Mouse (Mus musculus) hindbrain, embryonic 11.5 days (tissue): ENCODE data around the gene Ccn1. TPM values are rescaled to one million over a fixed set of nuclear protein-coding genes. Genes with fewer than 3 reads are reported as not detected.

ENCODE experiments used
- ATAC-seq: fragments of 200-750 bp; cut with Nextera tagmentation; 2 replicates; pipeline ENCODE4 v1.8.0; 2017; ENCODE audit warnings: mild to moderate bottlenecking, moderate TSS enrichment, moderate library complexity; ENCODE audit not compliant: low FRiP score
- DNase-seq: peaks from one replicate; pipeline ENCODE4 v3.0.0-alpha.2; 2015; ENCODE audit warnings: low spot score
- H3K27ac ChIP-seq: fragments of 300-500 bp; sonication (generic); 2 replicates; pipeline ENCODE4 v1.5.1; 2014; ENCODE audit warnings: mild to moderate bottlenecking, low read depth, low read length
- H3K27me3 ChIP-seq: fragments of 300-500 bp; sonication (generic); 2 replicates; pipeline ENCODE4 v1.6.1; 2014; ENCODE audit warnings: mild to moderate bottlenecking, low read length, moderate library complexity, mixed read lengths; ENCODE audit not compliant: control insufficient read depth, insufficient read depth
- H3K36me3 ChIP-seq: fragments of 300-500 bp; sonication (generic); 2 replicates; pipeline ENCODE4 v1.6.1; 2014; ENCODE audit warnings: mild to moderate bottlenecking, low read length, moderate library complexity, mixed read lengths; ENCODE audit not compliant: control insufficient read depth, insufficient read depth
- H3K4me1 ChIP-seq: fragments of 300-500 bp; sonication (generic); replicated peaks from 2 replicates; pipeline ENCODE4 v1.6.1; 2014; ENCODE audit warnings: low read length, mixed read lengths; ENCODE audit not compliant: control insufficient read depth, insufficient read depth
- H3K4me2 ChIP-seq: fragments of 300-500 bp; sonication (generic); replicated peaks from 2 replicates; pipeline ENCODE4 v1.6.1; 2014; ENCODE audit warnings: mild to moderate bottlenecking, low read depth, low read length
- H3K4me3 ChIP-seq: fragments of 300-500 bp; sonication (generic); 2 replicates; pipeline ENCODE4 v1.5.1; 2014; ENCODE audit warnings: low read depth, low read length
- H3K9ac ChIP-seq: fragments of 300-500 bp; sonication (generic); 2 replicates; pipeline ENCODE4 v1.6.1; 2014; ENCODE audit warnings: low read depth, low read length
- H3K9me3 ChIP-seq: fragments of 300-500 bp; sonication (generic); 2 replicates; pipeline ENCODE4 v1.6.1; 2016; ENCODE audit warnings: low read length; ENCODE audit not compliant: control insufficient read depth
- WGBS: fragments of 180-500 bp; shearing (Covaris S2); extraction: QIAGEN DNeasy Blood & Tissue Kit; methylation state at CpG from one replicate; pipeline ENCODE4 v1.1.7; 2014; 5-methylcytosine and 5-hydroxymethylcytosine counted together
- polyA plus RNA-seq: library from polyadenylated mRNA; unstranded; fragments of >200 nt; fragmentation: Nextera tagmentation; extraction: Ambion mirVana; gene quantifications from 2 replicates; pipeline ENCODE4 v1.2.1, GENCODE M21; 2014

The Ccn1 gene
- polyA plus RNA-seq, 1 experiment from 2014 or later = 23.5 TPM

DNA sequence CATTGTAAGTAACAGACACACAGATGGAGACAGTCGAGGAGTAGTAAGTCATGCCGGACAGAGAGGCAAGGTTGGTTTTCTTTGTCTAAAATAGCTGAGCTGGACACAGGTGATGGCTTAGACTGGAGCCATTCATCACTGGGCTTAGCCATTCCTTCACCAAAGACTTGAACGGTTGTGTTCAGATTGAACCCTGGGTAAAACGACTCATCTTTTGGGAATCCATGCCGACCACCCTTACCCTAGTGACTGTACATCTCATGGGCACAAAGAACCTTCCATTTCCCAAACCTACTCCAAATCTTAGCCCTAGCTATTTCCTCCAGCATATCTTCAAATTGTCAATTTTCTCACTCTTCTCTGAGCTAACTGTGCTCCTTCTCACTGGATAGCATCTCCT, 30.9 kb upstream of the Ccn1 start:
- ATAC-seq (no peak), DNase-seq (no peak)
- WGBS = 90% methylated on average over 5 of the region's 5 CpGs
- Histone ChIP-seq H3K27ac (no peak overlapping the region), H3K4me1 (no peaks in the 10 kb centered on the region), H3K9ac (no peak overlapping the region), H3K27me3 (no peaks in the 10 kb centered on the region), H3K36me3 (no peaks in the 10 kb centered on the region), H3K4me3 (no peak overlapping the region), H3K9me3 (no peaks in the 10 kb centered on the region), H3K4me2 (no peak overlapping the region)

GRCm38 (mm10) chr3:145676212-145676611, 26.4 kb upstream of the Ccn1 start:
- Histone ChIP-seq H3K9me3 (no peaks in the 10 kb centered on the region), H3K27ac (no peak overlapping the region), H3K4me1 (no peaks in the 10 kb centered on the region), H3K4me3 (no peak overlapping the region), H3K9ac (no peak overlapping the region), H3K36me3 (no peaks in the 10 kb centered on the region), H3K27me3 (no peaks in the 10 kb centered on the region), H3K4me2 (no peak overlapping the region)
- DNase-seq = no peak
- 90% methylated on average over 6 of the region's 6 CpGs for WGBS
- no peak for ATAC-seq

GRCm38 (mm10) chr3:145674815-145675214, 25.0 kb upstream of the Ccn1 start:
- no peaks in the 10 kb centered on the region for H3K27me3 ChIP-seq
- H3K9me3 ChIP-seq = no peaks in the 10 kb centered on the region
- no peak for DNase-seq
- H3K27ac ChIP-seq = no peak overlapping the region
- no peak overlapping the region for H3K9ac ChIP-seq
- 79% methylated on average over 2 of the region's 2 CpGs for WGBS
- no peak overlapping the region for H3K4me2 ChIP-seq
- H3K4me3 ChIP-seq = no peak overlapping the region
- ATAC-seq = no peak
- H3K4me1 ChIP-seq = no peaks in the 10 kb centered on the region
- no peaks in the 10 kb centered on the region for H3K36me3 ChIP-seq

GRCm38 (mm10) chr3:145666383-145666782, 16.6 kb upstream of the Ccn1 start:
- no peak for DNase-seq
- Histone ChIP-seq H3K27ac (no peak overlapping the region), H3K9ac (no peak overlapping the region), H3K36me3 (no peaks in the 10 kb centered on the region), H3K27me3 (no peaks in the 10 kb centered on the region), H3K4me3 (no peak overlapping the region), H3K9me3 (no peaks in the 10 kb centered on the region), H3K4me1 (no peaks in the 10 kb centered on the region), H3K4me2 (no peak overlapping the region)
- no peak for ATAC-seq
- WGBS = 88% methylated on average over 4 of the region's 4 CpGs

- no peak overlapping the region for H3K9ac ChIP-seq
- H3K27me3 ChIP-seq = peaks cover 5% of the 10 kb centered on the region; the same call in 1 of the 2 replicates
- WGBS = 81% methylated on average over 14 of the region's 14 CpGs
- ATAC-seq (no peak), DNase-seq (no peak)
- no peak overlapping the region for H3K4me2 ChIP-seq
- H3K9me3 ChIP-seq = no peaks in the 10 kb centered on the region
- no peaks in the 10 kb centered on the region for H3K36me3 ChIP-seq
- no peak overlapping the region for H3K4me3 ChIP-seq
- peaks cover 12% of the 10 kb centered on the region for H3K4me1 ChIP-seq
- no peak overlapping the region for H3K27ac ChIP-seq
Observed at GRCm38 (mm10) chr3:145656993-145657713, 7.4 kb upstream of the Ccn1 start.

DNA sequence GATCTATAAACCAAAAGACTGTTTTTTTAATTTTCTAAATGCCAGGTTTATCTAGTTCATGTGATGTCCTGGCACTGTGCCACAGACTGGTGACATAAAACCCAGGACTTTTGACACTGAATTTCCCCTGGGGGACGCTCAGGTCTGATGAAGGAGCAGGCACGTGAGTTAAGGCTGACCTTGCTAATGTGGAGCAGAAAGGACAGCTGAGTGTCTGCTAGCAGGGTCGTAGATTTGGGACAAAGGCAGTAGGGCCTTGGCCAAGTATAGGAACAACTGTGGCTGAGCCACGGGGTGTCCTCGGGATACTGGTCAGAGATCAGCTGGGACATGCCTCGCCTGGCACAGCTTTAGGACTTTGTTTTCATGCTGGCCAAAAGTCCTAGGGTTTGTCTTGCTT, 5.2 kb upstream of the Ccn1 start:
- Histone ChIP-seq H3K4me1 (peaks cover 16% of the 10 kb centered on the region), H3K9me3 (no peaks in the 10 kb centered on the region), H3K27ac (no peak overlapping the region), H3K4me3 (no peak overlapping the region), H3K36me3 (no peaks in the 10 kb centered on the region), H3K9ac (no peak overlapping the region), H3K4me2 (no peak overlapping the region), H3K27me3 (peaks cover 7% of the 10 kb centered on the region)
- no peak for DNase-seq
- WGBS = 74% methylated on average over 6 of the region's 6 CpGs
- no peak for ATAC-seq

DNA sequence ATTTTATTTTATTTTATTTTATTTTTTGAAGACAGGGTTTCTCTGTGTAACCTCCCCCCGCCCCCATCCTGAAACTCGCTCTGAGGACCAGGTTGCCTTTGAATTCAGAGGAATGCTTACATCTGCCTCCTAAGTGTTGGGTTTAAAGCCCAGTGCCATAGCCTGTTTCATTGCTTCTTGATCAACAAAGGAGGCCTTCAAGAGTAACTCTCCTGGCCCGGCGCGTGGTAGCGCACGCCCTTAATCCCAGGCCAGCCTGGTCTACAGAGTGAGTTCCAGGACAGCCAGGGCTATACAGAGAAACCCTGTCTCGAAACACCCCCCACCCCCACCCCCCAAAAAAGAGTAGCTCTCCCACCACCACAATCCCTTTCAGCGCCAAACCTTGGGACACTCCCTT, 4.2 kb upstream of the Ccn1 start:
- 58% methylated on average over 9 of the region's 9 CpGs for WGBS
- no peak for ATAC-seq
- Histone ChIP-seq H3K9ac (no peak overlapping the region), H3K27ac (no peak overlapping the region), H3K36me3 (no peaks in the 10 kb centered on the region), H3K4me2 (no peak overlapping the region), H3K9me3 (no peaks in the 10 kb centered on the region), H3K4me1 (peaks cover 18% of the 10 kb centered on the region), H3K27me3 (peaks cover 12% of the 10 kb centered on the region), H3K4me3 (no peak overlapping the region)
- DNase-seq = no peak

- no peaks in the 10 kb centered on the region for H3K36me3 ChIP-seq
- peak overlapping the region; percentile 90 for H3K4me2 ChIP-seq
- no peaks in the 10 kb centered on the region for H3K9me3 ChIP-seq
- H3K9ac ChIP-seq = peak overlapping the region; percentile 61
- peaks cover 14% of the 10 kb centered on the region for H3K27me3 ChIP-seq
- DNase-seq = peak; percentile 78
- peak; percentile 4; the same call in 1 of the 2 replicates for ATAC-seq
- H3K27ac ChIP-seq = peak overlapping the region; percentile 42; the same call in 1 of the 2 replicates
- peaks cover 20% of the 10 kb centered on the region for H3K4me1 ChIP-seq
- under 1% methylated on average over 53 of the region's 53 CpGs for WGBS
- peak overlapping the region; percentile 42 for H3K4me3 ChIP-seq
Observed at GRCm38 (mm10) chr3:145653191-145653940, 3.6 kb upstream of the Ccn1 start.
